31 mouse cellular contexts compared by ENCODE assay signal in the genomic region with DNA sequence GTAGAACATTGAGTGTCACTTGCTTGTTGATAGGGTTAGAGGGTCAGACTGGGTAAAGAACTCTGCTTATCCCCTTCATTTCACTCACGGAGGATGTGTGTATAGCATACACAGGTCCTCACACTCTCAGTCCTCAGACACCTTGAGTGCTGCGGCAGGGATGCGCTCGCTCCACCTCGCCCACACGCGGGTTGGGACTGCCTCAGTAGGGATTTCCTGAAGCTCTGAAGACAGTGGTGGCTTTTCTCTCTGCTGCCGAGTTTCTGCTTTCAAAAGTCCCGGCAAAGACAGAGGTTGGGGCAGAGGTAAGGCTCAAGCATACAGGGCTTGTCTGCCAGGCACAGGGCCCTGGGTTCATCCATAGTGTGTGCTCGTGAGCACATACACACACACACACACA. TPM values are rescaled to one million over a fixed set of nuclear protein-coding genes. Genes with fewer than 3 reads are reported as not detected.
A peak's percentile ranks its signal among the peaks of the same experiment; 100 is the strongest.
DNase-seq lines count a peak whose midpoint lies in the region; ATAC-seq and TF ChIP-seq lines count a peak whose summit lies in the region.
"Had no signal": no experiment of that assay in that cellular context is flagged by ENCODE, and none has a peak within 500 bp of the region (broad histone marks: within the 10 kb centered on the region; RNA-seq: fewer than 3 reads in every experiment).

No protein-coding gene starts in this region.

- no peaks in the 10 kb centered on the region for H3K9me3 ChIP-seq in lung, embryonic 14.5 days (ENCODE audit: low read depth, low read length)
- H3K9me3 ChIP-seq: embryonic facial prominence, embryonic 10.5 days; embryonic facial prominence, embryonic 13.5 days; forebrain, embryonic 12.5 days; forebrain, embryonic 15.5 days; G1E; heart, embryonic 10.5 days; heart, embryonic 13.5 days had no signal

- no peak overlapping the region for H3K4me3 ChIP-seq in lung, embryonic 14.5 days (ENCODE audit: low read depth, low read length)
- H3K4me3 ChIP-seq: embryonic facial prominence, embryonic 10.5 days; embryonic facial prominence, embryonic 13.5 days; erythroblast, embryonic 14.5 days; forebrain, embryonic 12.5 days; forebrain, embryonic 15.5 days; heart, adult 2 months; heart, embryonic 10.5 days; heart, embryonic 13.5 days had no signal

- peaks cover 13% of the 10 kb centered on the region for H3K36me3 ChIP-seq in lung, embryonic 14.5 days (ENCODE audit: insufficient read depth)
- H3K36me3 ChIP-seq: forebrain, embryonic 15.5 days had no signal

- no peak overlapping the region for H3K4me2 ChIP-seq in lung, embryonic 14.5 days
- H3K4me2 ChIP-seq: embryonic facial prominence, embryonic 13.5 days; forebrain, embryonic 12.5 days; forebrain, embryonic 15.5 days; heart, embryonic 13.5 days; hindbrain, embryonic 14.5 days had no signal

- no peaks in the 10 kb centered on the region for H3K4me1 ChIP-seq in lung, embryonic 14.5 days (ENCODE audit: insufficient read depth)
- H3K4me1 ChIP-seq: forebrain, embryonic 12.5 days; forebrain, embryonic 15.5 days had no signal

- no peak overlapping the region for H3K27ac ChIP-seq in lung, embryonic 14.5 days (ENCODE audit: low read depth)
- H3K27ac ChIP-seq: embryonic facial prominence, embryonic 10.5 days; embryonic facial prominence, embryonic 13.5 days; forebrain, embryonic 12.5 days; forebrain, embryonic 15.5 days; heart, adult 2 months; heart, embryonic 10.5 days; heart, embryonic 13.5 days; hindbrain, embryonic 14.5 days; hindbrain, postnatal 0 days had no signal

- no peak for TF ChIP-seq CTCF in lung, embryonic 14.5 days (IDR thresholded peaks at IDR 0.05; ENCODE audit: low read depth)

- 0 out of 2 replicates have a peak, but pooled peaks have one; percentile 15 for ATAC-seq in lung, embryonic 14.5 days (ENCODE audit: insufficient read depth)
- ATAC-seq in CD4-positive, CD25-positive, alpha-beta regulatory T cell, adult 4 months = peak; percentile 31
- ATAC-seq: forebrain, embryonic 15.5 days; hindbrain, postnatal 0 days; Patski had no signal

- H3K9ac ChIP-seq in lung, embryonic 14.5 days = no peak overlapping the region
- H3K9ac ChIP-seq: embryonic facial prominence, embryonic 13.5 days; forebrain, embryonic 12.5 days; forebrain, embryonic 15.5 days; heart, embryonic 13.5 days; hindbrain, embryonic 14.5 days had no signal

- H3K27me3 ChIP-seq in lung, embryonic 14.5 days (ENCODE audit: insufficient read depth, low read length) = no peaks in the 10 kb centered on the region
- H3K27me3 ChIP-seq: embryonic facial prominence, embryonic 13.5 days; forebrain, embryonic 12.5 days; forebrain, embryonic 15.5 days; heart, embryonic 13.5 days; Patski had no signal

- WGBS in lung, embryonic 14.5 days = 68% methylated on average over 10 of the region's 10 CpGs

- no peak for DNase-seq in lung, embryonic 14.5 days
- DNase-seq in lung, postnatal 14 days = no peak
- DNase-seq in thymus, postnatal 25 days = peak; percentile 33
- no peak for DNase-seq in thymus, adult 18-20 months
- peak; percentile 63 for DNase-seq in induced T-regulatory cell, adult 2 months (ENCODE audit: low read depth)
- DNase-seq in ovary, postnatal 10 days (ENCODE audit: low spot score) = no peak
- no peak for DNase-seq in urinary bladder, adult 2 months (ENCODE audit: low spot score)
- DNase-seq: adrenal gland, adult 2 months; adrenal gland, postnatal 14 days; cerebellum, adult 11 months; cerebellum, adult 2 months; cerebellum, adult 9-11 months; cerebellum, postnatal 25 days; embryo, embryonic 11 days; gastrocnemius, postnatal 10 days; gastrocnemius, postnatal 36 days; heart, adult 2 months; heart, postnatal 14 days; heart, postnatal 4 days had no signal

RNA-seq across cellular contexts. Expression of a gene that starts 9.7 kb away (rescaled TPM):
- polyA plus RNA-seq in lung, embryonic 14.5 days (2014; fragmentation: Nextera tagmentation; extraction: Ambion mirVana) = 81.0 and 93.6 TPM in 2 replicates
- polyA plus RNA-seq in CD4-positive, CD25-positive, alpha-beta regulatory T cell, adult 4 months (2017; shearing (Covaris generic)) = 100 to 1,000 TPM; 643 to 660 TPM
- 69.7 and 83.8 TPM in 2 replicates for polyA plus RNA-seq in urinary bladder, adult 2 months (2012; rRNA removed)

Comparison
In these comparisons a context has a peak if more than half of its experiments do, and no peak if none do; other contexts are left out.
1. DNase-seq: peak in thymus, postnatal 25 days (single experiment) and induced T-regulatory cell, adult 2 months (single experiment); none in lung, embryonic 14.5 days (single experiment), lung, postnatal 14 days (single experiment), thymus, adult 18-20 months (0 of 2), ovary, postnatal 10 days (single experiment) and urinary bladder, adult 2 months (single experiment).